Mouse (Mus musculus) intestine, postnatal 0 days (tissue): ENCODE data around the gene Fam71e2. TPM values are rescaled to one million over a fixed set of nuclear protein-coding genes. Genes with fewer than 3 reads are reported as not detected.
A peak's percentile ranks its signal among the peaks of the same experiment; 100 is the strongest.

Experiments used
- ATAC-seq: fragments of 200-750 bp; cut with Nextera tagmentation; 2 replicates; pipeline ENCODE4 v1.8.0; 2017; ENCODE audit warnings: mild to moderate bottlenecking, moderate TSS enrichment, moderate library complexity
- H3K27ac ChIP-seq: fragments of 300-500 bp; sonication (generic); 2 replicates; pipeline ENCODE4 v1.5.1; 2014; ENCODE audit warnings: mild to moderate bottlenecking, low read depth, low read length, moderate library complexity
- H3K27me3 ChIP-seq: fragments of 300-500 bp; sonication (generic); replicated peaks from 2 replicates; pipeline ENCODE4 v1.6.1; 2014; ENCODE audit warnings: low read length, mixed read lengths; ENCODE audit not compliant: control insufficient read depth, insufficient read depth
- H3K36me3 ChIP-seq: fragments of 300-500 bp; sonication (generic); 2 replicates; pipeline ENCODE4 v1.6.1; 2014; ENCODE audit warnings: mild to moderate bottlenecking, moderate library complexity; ENCODE audit not compliant: control insufficient read depth, insufficient read depth
- H3K4me1 ChIP-seq: fragments of 300-500 bp; sonication (generic); replicated peaks from 2 replicates; pipeline ENCODE4 v1.6.1; 2014; ENCODE audit warnings: antibody characterized with exemption, low read length, mixed read lengths; ENCODE audit not compliant: control insufficient read depth, insufficient read depth
- H3K4me2 ChIP-seq: fragments of 300-500 bp; sonication (generic); replicated peaks from 2 replicates; pipeline ENCODE4 v1.6.1; 2014; ENCODE audit warnings: low read depth, mild to moderate bottlenecking, moderate library complexity
- H3K4me3 ChIP-seq: fragments of 300-500 bp; sonication (generic); 2 replicates; pipeline ENCODE4 v1.5.1; 2014; ENCODE audit warnings: low read depth, low read length
- H3K9ac ChIP-seq: fragments of 300-500 bp; sonication (generic); 2 replicates; pipeline ENCODE4 v1.6.1; 2014; ENCODE audit warnings: mild to moderate bottlenecking, low read depth, low read length
- H3K9me3 ChIP-seq: fragments of 300-500 bp; sonication (generic); 2 replicates; pipeline ENCODE4 v1.6.1; 2016; ENCODE audit warnings: mixed run types; ENCODE audit not compliant: control insufficient read depth
- CTCF ChIP-seq: sonication (generic); IDR thresholded peaks from 2 replicates; pipeline ENCODE4 v1.5.1; 2016; ENCODE audit warnings: low read depth, mild to moderate bottlenecking, control low read depth, antibody characterized with exemption, moderate library complexity
- WGBS: fragments of 180-500 bp; shearing (Covaris S2); extraction: QIAGEN DNeasy Blood & Tissue Kit; methylation state at CpG from one replicate; pipeline ENCODE4 v1.1.7; 2014; 5-methylcytosine and 5-hydroxymethylcytosine counted together
- polyA plus RNA-seq: library from polyadenylated mRNA; unstranded; fragments of >200 nt; fragmentation: Nextera tagmentation; extraction: Ambion mirVana; gene quantifications from 2 replicates; pipeline ENCODE4 v1.2.1, GENCODE M21; 2015

Gene Fam71e2
- polyA plus RNA-seq, 1 experiment from 2014 or later: not detected

- Histone ChIP-seq H3K27ac (no peak overlapping the region), H3K9ac (no peak overlapping the region), H3K9me3 (no peaks in the 10 kb centered on the region), H3K4me1 (no peaks in the 10 kb centered on the region), H3K4me2 (no peak overlapping the region), H3K27me3 (no peaks in the 10 kb centered on the region), H3K36me3 (no peaks in the 10 kb centered on the region), H3K4me3 (no peak overlapping the region)
- ATAC-seq: no peak
- WGBS: 80% methylated on average over 5 of the region's 5 CpGs
- TF ChIP-seq CTCF: no peak
Measured at GRCm38 (mm10) chr7:4731090-4731489, 40.0 kb downstream of the Fam71e2 start.

- Histone ChIP-seq H3K9me3 (no peaks in the 10 kb centered on the region), H3K27me3 (no peaks in the 10 kb centered on the region), H3K9ac (peak within 1 kb of the TSS; percentile 50), H3K36me3 (peaks cover 3% of the 10 kb centered on the region; the same call in 1 of the 2 replicates), H3K4me3 (peak within 1 kb of the TSS; percentile 45), H3K27ac (peak within 1 kb of the TSS; percentile 82), H3K4me2 (peak within 1 kb of the TSS; percentile 77), H3K4me1 (peaks cover 6% of the 10 kb centered on the region; the same call in 1 of the 2 replicates)
- WGBS: 31% methylated on average over 7 of the region's 7 CpGs
- TF ChIP-seq CTCF: no peak
- ATAC-seq: peak; percentile 87
Measured at GRCm38 (mm10) chr7:4725169-4725568, 45.9 kb downstream of the Fam71e2 start, which contains the start of gene Tmem150b. Gene Tmem150b (minus strand): TSS chr7:4725249.

GRCm38 (mm10) chr7:4724359-4724758, 46.7 kb downstream of the Fam71e2 start:
- H3K4me3 ChIP-seq: peak overlapping the region; percentile 45
- H3K4me2 ChIP-seq: peak overlapping the region; percentile 77
- H3K27ac ChIP-seq: peak overlapping the region; percentile 82
- peak overlapping the region; percentile 50 for H3K9ac ChIP-seq
- H3K4me1 ChIP-seq: peaks cover 10% of the 10 kb centered on the region
- H3K36me3 ChIP-seq: peaks cover 3% of the 10 kb centered on the region; the same call in 1 of the 2 replicates
- H3K27me3 ChIP-seq: no peaks in the 10 kb centered on the region
- no peak for TF ChIP-seq CTCF
- ATAC-seq: peak; percentile 23; the same call in 1 of the 2 replicates
- no peaks in the 10 kb centered on the region for H3K9me3 ChIP-seq
- 7% methylated on average over 3 of the region's 3 CpGs for WGBS

GRCm38 (mm10) chr7:4723508-4723907, 47.6 kb downstream of the Fam71e2 start:
- no peaks in the 10 kb centered on the region for H3K9me3 ChIP-seq
- peaks cover 10% of the 10 kb centered on the region for H3K4me1 ChIP-seq
- ATAC-seq: no peak
- H3K9ac ChIP-seq: peak overlapping the region; percentile 50
- peak overlapping the region; percentile 77 for H3K4me2 ChIP-seq
- 25% methylated on average over 12 of the region's 12 CpGs for WGBS
- TF ChIP-seq CTCF: no peak
- H3K27ac ChIP-seq: peak overlapping the region; percentile 82
- no peaks in the 10 kb centered on the region for H3K27me3 ChIP-seq
- peaks cover 3% of the 10 kb centered on the region; the same call in 1 of the 2 replicates for H3K36me3 ChIP-seq
- H3K4me3 ChIP-seq: peak overlapping the region; percentile 45

DNA sequence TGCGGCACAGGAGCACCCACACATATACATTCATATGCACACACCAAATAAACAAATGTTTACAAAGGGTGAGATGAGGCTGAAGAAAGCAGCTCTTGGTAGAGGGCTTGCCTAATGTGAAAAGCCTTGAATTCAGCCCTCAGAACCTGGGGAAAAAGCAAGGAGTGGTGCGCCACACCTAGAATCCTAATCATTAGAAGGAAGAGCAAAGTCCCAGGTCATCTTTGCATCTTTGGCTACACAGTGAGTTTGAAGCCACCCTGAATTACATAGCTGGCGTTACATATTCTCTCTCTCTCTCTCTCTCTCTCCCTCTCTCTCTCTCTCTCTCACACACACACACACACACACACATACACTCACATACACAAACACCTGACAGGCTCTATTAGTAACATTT, 51.8 kb downstream of the Fam71e2 start:
- Histone ChIP-seq H3K4me3 (no peak overlapping the region), H3K9ac (no peak overlapping the region), H3K36me3 (peaks cover 16% of the 10 kb centered on the region; the same call in 1 of the 2 replicates), H3K9me3 (no peaks in the 10 kb centered on the region), H3K4me1 (peaks cover 8% of the 10 kb centered on the region), H3K27me3 (no peaks in the 10 kb centered on the region), H3K4me2 (no peak overlapping the region), H3K27ac (peak overlapping the region; percentile 21; the same call in 1 of the 2 replicates)
- WGBS: 58% methylated on average over 3 of the region's 3 CpGs
- TF ChIP-seq CTCF: no peak
- peak; percentile 44; the same call in 1 of the 2 replicates for ATAC-seq

- H3K27me3 ChIP-seq: no peaks in the 10 kb centered on the region
- H3K4me1 ChIP-seq: peaks cover 8% of the 10 kb centered on the region
- 72% methylated on average over 6 of the region's 6 CpGs for WGBS
- no peak for ATAC-seq
- no peak overlapping the region for H3K9ac ChIP-seq
- no peak overlapping the region for H3K4me2 ChIP-seq
- no peak for TF ChIP-seq CTCF
- no peak overlapping the region for H3K27ac ChIP-seq
- peaks cover 28% of the 10 kb centered on the region for H3K36me3 ChIP-seq
- no peak overlapping the region for H3K4me3 ChIP-seq
- no peaks in the 10 kb centered on the region for H3K9me3 ChIP-seq
Measured at GRCm38 (mm10) chr7:4716955-4717354, 54.1 kb downstream of the Fam71e2 start.
